Comparison of ENCODE assay signal across 8 mouse cellular contexts in genomic region chr9:45985229-45985567, GRCm38 (mm10). TPM values are rescaled to one million over a fixed set of nuclear protein-coding genes. Genes with fewer than 3 reads are reported as not detected.
DNase-seq lines count a peak whose midpoint lies in the region; ATAC-seq and TF ChIP-seq lines count a peak whose summit lies in the region.

No protein-coding gene starts in this region.

- H3K9ac ChIP-seq in forebrain, embryonic 11.5 days (ENCODE audit: low read length) = peak overlapping the region; percentile 98
- peak overlapping the region; percentile 95 for H3K9ac ChIP-seq in heart, embryonic 15.5 days
- peak overlapping the region; percentile 93 for H3K9ac ChIP-seq in liver, embryonic 13.5 days

- peak overlapping the region; percentile 95 for H3K4me2 ChIP-seq in forebrain, embryonic 11.5 days (ENCODE audit: low read depth, low read length, severe bottlenecking)
- H3K4me2 ChIP-seq in heart, embryonic 15.5 days = peak overlapping the region; percentile 68
- H3K4me2 ChIP-seq in liver, embryonic 13.5 days = peak overlapping the region; percentile 80

- TF ChIP-seq CTCF in G1E (IDR thresholded peaks at IDR 0.05; ENCODE audit: low read depth, low read length) = no peak

- peaks cover 41% of the 10 kb centered on the region for H3K4me1 ChIP-seq in G1E (ENCODE audit: insufficient read depth, low read depth, low read length)
- H3K4me1 ChIP-seq in brown adipose tissue, adult 24 weeks (ENCODE audit: control insufficient read depth, insufficient read depth, insufficient read length, low read length) = peaks cover 3% of the 10 kb centered on the region; the same call in 1 of the 2 replicates
- peaks cover 2% of the 10 kb centered on the region; the same call in 1 of the 2 replicates for H3K4me1 ChIP-seq in forebrain, embryonic 11.5 days (replicated peaks; ENCODE audit: control insufficient read depth, insufficient read depth, low read length)
- H3K4me1 ChIP-seq in heart, embryonic 15.5 days (replicated peaks) = peaks cover 27% of the 10 kb centered on the region
- peaks cover 43% of the 10 kb centered on the region for H3K4me1 ChIP-seq in liver, embryonic 13.5 days (replicated peaks)

- H3K9me3 ChIP-seq in G1E (replicated peaks) = no peaks in the 10 kb centered on the region
- H3K9me3 ChIP-seq in forebrain, embryonic 11.5 days (ENCODE audit: control insufficient read depth, low read length) = no peaks in the 10 kb centered on the region
- H3K9me3 ChIP-seq in heart, embryonic 15.5 days (replicated peaks) = no peaks in the 10 kb centered on the region
- H3K9me3 ChIP-seq in liver, embryonic 13.5 days (replicated peaks) = no peaks in the 10 kb centered on the region

- WGBS in forebrain, embryonic 11.5 days = under 1% methylated on average over 4 of the region's 4 CpGs
- 3% methylated on average over 4 of the region's 4 CpGs for WGBS in heart, embryonic 15.5 days
- WGBS in liver, embryonic 13.5 days (ENCODE audit: insufficient replicate concordance) = 1% methylated on average over 4 of the region's 4 CpGs

- H3K27ac ChIP-seq in brown adipose tissue, adult 24 weeks (replicated peaks; ENCODE audit: low read depth, low read length) = peak overlapping the region; percentile 83
- peak overlapping the region; percentile 91 for H3K27ac ChIP-seq in forebrain, embryonic 11.5 days (ENCODE audit: low read depth, low read length)
- peak overlapping the region; percentile 94 for H3K27ac ChIP-seq in heart, embryonic 15.5 days
- H3K27ac ChIP-seq in liver, embryonic 13.5 days = peak overlapping the region; percentile 88

- peak; percentile 43; the same call in 1 of the 2 replicates for ATAC-seq in G1E (ENCODE audit: extremely low read depth, insufficient number of reproducible peaks, low FRiP score, poor library complexity, severe bottlenecking)
- peak; percentile 72 for ATAC-seq in forebrain, embryonic 11.5 days (replicated peaks; ENCODE audit: low FRiP score)
- ATAC-seq in heart, embryonic 15.5 days (replicated peaks; ENCODE audit: insufficient number of reproducible peaks, insufficient read depth, low FRiP score, low read depth) = peak; percentile 44; the same call in 1 of the 2 replicates
- peak; percentile 25; the same call in 1 of the 2 replicates for ATAC-seq in liver, embryonic 13.5 days (ENCODE audit: low read depth)

- peak overlapping the region; percentile 88 for H3K4me3 ChIP-seq in G1E (ENCODE audit: low read depth, low read length)
- H3K4me3 ChIP-seq in brown adipose tissue, adult 24 weeks (ENCODE audit: insufficient read depth, low read depth, low read length) = peak overlapping the region; percentile 84
- peak overlapping the region; percentile 98 for H3K4me3 ChIP-seq in forebrain, embryonic 11.5 days (ENCODE audit: low read depth, low read length)
- peak overlapping the region; percentile 95 for H3K4me3 ChIP-seq in heart, embryonic 15.5 days
- peak overlapping the region; percentile 92 for H3K4me3 ChIP-seq in liver, embryonic 13.5 days (replicated peaks)

- H3K36me3 ChIP-seq in G1E (replicated peaks) = peaks cover 27% of the 10 kb centered on the region
- no peaks in the 10 kb centered on the region; the same call in 1 of the 2 replicates for H3K36me3 ChIP-seq in forebrain, embryonic 11.5 days (ENCODE audit: control insufficient read depth, insufficient read depth, low read length)
- 0 out of 2 replicates have a peak, but pooled peaks cover 4% of the 10 kb centered on the region for H3K36me3 ChIP-seq in heart, embryonic 15.5 days
- peaks cover 14% of the 10 kb centered on the region for H3K36me3 ChIP-seq in liver, embryonic 13.5 days

- no peak for DNase-seq in G1E (ENCODE audit: low spot score)
- DNase-seq in forebrain, embryonic 11.5 days (ENCODE audit: low spot score) = peak; percentile 58
- DNase-seq in kidney, postnatal 14 days = peak; percentile 71
- no peak for DNase-seq in liver, embryonic 13.5 days
- DNase-seq in neural tube, embryonic 10.5 days (ENCODE audit: extremely low spot score, low spot score) = peak; percentile 20
- no peak for DNase-seq in T-cell, adult 2 months (ENCODE audit: low spot score)

- H3K27me3 ChIP-seq in G1E (ENCODE audit: insufficient read depth, low read length) = 0 out of 2 replicates have a peak, but pooled peaks cover 4% of the 10 kb centered on the region
- H3K27me3 ChIP-seq in forebrain, embryonic 11.5 days (ENCODE audit: control insufficient read depth, insufficient read depth, low read length) = no peaks in the 10 kb centered on the region
- H3K27me3 ChIP-seq in heart, embryonic 15.5 days = no peaks in the 10 kb centered on the region
- H3K27me3 ChIP-seq in liver, embryonic 13.5 days = no peaks in the 10 kb centered on the region

RNA-seq across cellular contexts. Expression of gene Pafah1b2, which starts 27.3 kb away (rescaled TPM):
- total RNA-seq in G1E (2014; fragmentation: Nextera tagmentation) = 61.1 and 65.5 TPM in 2 replicates
- 96.7 and 134 TPM in 2 replicates for total RNA-seq in G1E (2017)
- 126 and 154 TPM in 2 replicates for polyA plus RNA-seq in G1E (2012)
- 27.8 and 43.8 TPM in 2 replicates for polyA plus RNA-seq in brown adipose tissue, adult 24 weeks (2012; ENCODE audit: insufficient read depth, insufficient read length, missing spikeins)
- polyA plus RNA-seq in forebrain, embryonic 11.5 days (2014; fragmentation: Nextera tagmentation; extraction: Ambion mirVana) = 274 and 277 TPM in 2 replicates
- polyA plus RNA-seq in heart, embryonic 15.5 days (2015; fragmentation: Nextera tagmentation; extraction: Ambion mirVana) = 105 and 124 TPM in 2 replicates
- 80.3 and 92.8 TPM in 2 replicates for polyA plus RNA-seq in liver, embryonic 13.5 days (2015; fragmentation: Nextera tagmentation; extraction: Ambion mirVana)

RNA-seq across cellular contexts. Expression of gene Sik3, which starts 27.4 kb away (rescaled TPM):
- 99.0 and 111 TPM in 2 replicates for total RNA-seq in G1E (2014; fragmentation: Nextera tagmentation)
- 30.1 and 30.5 TPM in 2 replicates for total RNA-seq in G1E (2017)
- 41.8 and 49.1 TPM in 2 replicates for polyA plus RNA-seq in G1E (2012)
- 14.9 and 16.1 TPM in 2 replicates for polyA plus RNA-seq in brown adipose tissue, adult 24 weeks (2012; ENCODE audit: insufficient read depth, insufficient read length, missing spikeins)
- 11.3 TPM in 2 replicates for polyA plus RNA-seq in forebrain, embryonic 11.5 days (2014; fragmentation: Nextera tagmentation; extraction: Ambion mirVana)
- 11.7 and 14.4 TPM in 2 replicates for polyA plus RNA-seq in heart, embryonic 15.5 days (2015; fragmentation: Nextera tagmentation; extraction: Ambion mirVana)
- polyA plus RNA-seq in liver, embryonic 13.5 days (2015; fragmentation: Nextera tagmentation; extraction: Ambion mirVana) = 2.4 and 2.8 TPM in 2 replicates

RNA-seq across cellular contexts. Expression of gene Sidt2, which starts 30.1 kb away (rescaled TPM):
- 54.4 and 78.3 TPM in 2 replicates for total RNA-seq in G1E (2014; fragmentation: Nextera tagmentation)
- 14.6 and 17.7 TPM in 2 replicates for total RNA-seq in G1E (2017)
- polyA plus RNA-seq in G1E (2012) = 25.7 and 26.4 TPM in 2 replicates
- polyA plus RNA-seq in brown adipose tissue, adult 24 weeks (2012; ENCODE audit: insufficient read depth, insufficient read length, missing spikeins) = 19.6 and 42.1 TPM in 2 replicates
- polyA plus RNA-seq in forebrain, embryonic 11.5 days (2014; fragmentation: Nextera tagmentation; extraction: Ambion mirVana) = 21.2 and 28.5 TPM in 2 replicates
- 31.4 and 41.7 TPM in 2 replicates for polyA plus RNA-seq in heart, embryonic 15.5 days (2015; fragmentation: Nextera tagmentation; extraction: Ambion mirVana)
- 17.7 and 19.6 TPM in 2 replicates for polyA plus RNA-seq in liver, embryonic 13.5 days (2015; fragmentation: Nextera tagmentation; extraction: Ambion mirVana)

RNA-seq across cellular contexts. Expression of gene Tagln, which starts 49.3 kb away (rescaled TPM):
- not detected in 2 replicates for total RNA-seq in G1E (2014; fragmentation: Nextera tagmentation)
- 0.38 TPM in 1 of 2 replicates, not detected in the other for total RNA-seq in G1E (2017)
- polyA plus RNA-seq in G1E (2012) = 0.03 and 0.07 TPM in 2 replicates
- polyA plus RNA-seq in brown adipose tissue, adult 24 weeks (2012; ENCODE audit: insufficient read depth, insufficient read length, missing spikeins) = 17.2 and 26.0 TPM in 2 replicates
- 22.0 and 26.5 TPM in 2 replicates for polyA plus RNA-seq in forebrain, embryonic 11.5 days (2014; fragmentation: Nextera tagmentation; extraction: Ambion mirVana)
- polyA plus RNA-seq in heart, embryonic 15.5 days (2015; fragmentation: Nextera tagmentation; extraction: Ambion mirVana) = 90.8 and 117 TPM in 2 replicates
- polyA plus RNA-seq in liver, embryonic 13.5 days (2015; fragmentation: Nextera tagmentation; extraction: Ambion mirVana) = 7.5 and 8.0 TPM in 2 replicates

Comparison
In these comparisons a context has a peak if more than half of its experiments do, and no peak if none do; other contexts are left out.
1. DNase-seq: peak in forebrain, embryonic 11.5 days (single experiment), kidney, postnatal 14 days (single experiment) and neural tube, embryonic 10.5 days (single experiment); none in G1E (single experiment), liver, embryonic 13.5 days (single experiment) and T-cell, adult 2 months (single experiment).
2. Peak in every context shown above with its lines, with median percentiles within 50 percentile points of each other: ATAC-seq, H3K4me3 ChIP-seq, H3K27ac ChIP-seq, H3K4me2 ChIP-seq and H3K9ac ChIP-seq.